In genomic region chr11:72538037-72538755, GRCm38 (mm10) we compare ENCODE assay signal across 1 mouse cellular context.
A peak's percentile ranks its signal among the peaks of the same experiment; 100 is the strongest.
TF ChIP-seq lines count a peak whose summit lies in the region.

No protein-coding gene starts in this region.

TF ChIP-seq in CH12.LX, 34 proteins besides CTCF, POLR2A, EP300 and RAD21 (continued from another document):
- TF ChIP-seq MAZ (IDR thresholded peaks at IDR 0.05; ENCODE audit: low read depth, low read length), result peak; percentile 93
- TF ChIP-seq SMC3 (IDR thresholded peaks at IDR 0.05; ENCODE audit: low read depth, low read length), result peak; percentile 37
- TF ChIP-seq RCOR1 (conservative IDR thresholded peaks at IDR 0.05; ENCODE audit: low read depth, low read length), result peak; percentile 97; the same call in 1 of the 2 replicates
- peak; percentile 57 for TF ChIP-seq HCFC1 (IDR thresholded peaks at IDR 0.05; ENCODE audit: low read depth, low read length)
- TF ChIP-seq JUN (IDR thresholded peaks at IDR 0.05; ENCODE audit: insufficient read depth, low read depth, low read length), result 0 out of 2 replicates have a peak, but pooled peaks have one; percentile 20
- TF ChIP-seq CHD1 (IDR thresholded peaks at IDR 0.05; ENCODE audit: low read depth, low read length), result no peak
- TF ChIP-seq ETS1 (conservative IDR thresholded peaks at IDR 0.05; ENCODE audit: low read depth, low read length), result peak; percentile 91
- peak; percentile 76; the same call in 1 of the 2 replicates for TF ChIP-seq KAT2A (IDR thresholded peaks at IDR 0.05; ENCODE audit: insufficient replicate concordance, low read length)
- TF ChIP-seq GABPA (IDR thresholded peaks at IDR 0.05; ENCODE audit: insufficient replicate concordance, low read depth, low read length), result no peak
- peak; percentile 44; the same call in 1 of the 2 replicates for TF ChIP-seq MYC (IDR thresholded peaks at IDR 0.05; ENCODE audit: low read depth, low read length)
- TF ChIP-seq POLR2AphosphoS2 (IDR thresholded peaks at IDR 0.05; ENCODE audit: low read depth, low read length), result no peak
- TF ChIP-seq NRF1 (IDR thresholded peaks at IDR 0.05; ENCODE audit: low read depth, low read length), result 0 out of 2 replicates have a peak, but pooled peaks have one; percentile 39
- TF ChIP-seq E2F4 (IDR thresholded peaks at IDR 0.05; ENCODE audit: insufficient replicate concordance, low read depth, low read length), result no peak
- TF ChIP-seq JUND (conservative IDR thresholded peaks at IDR 0.05; ENCODE audit: low read depth, low read length), result 0 out of 2 replicates have a peak, but pooled peaks have one; percentile 4
- peak; percentile 100 for TF ChIP-seq IRF4 (IDR thresholded peaks at IDR 0.05; ENCODE audit: low read depth, low read length)
- peak; percentile 80 for TF ChIP-seq MAFK (IDR thresholded peaks at IDR 0.05; ENCODE audit: insufficient replicate concordance, low read length)
- TF ChIP-seq TCF12 (IDR thresholded peaks at IDR 0.05; ENCODE audit: low read depth, low read length), result peak; percentile 89
- peak; percentile 96 for TF ChIP-seq CHD2 (IDR thresholded peaks at IDR 0.05; ENCODE audit: low read length)
